Mouse (Mus musculus): ENCODE measurements around the gene Clic1.

- TF ChIP-seq CTCF (IDR thresholded peaks at IDR 0.05; ENCODE audit: borderline replicate concordance, insufficient read depth, low read length) = no peak
- no peak for TF ChIP-seq POLR2A (IDR thresholded peaks at IDR 0.05; ENCODE audit: low read depth, low read length)
These were observed 46.5 kb upstream of the Clic1 start for GRCm38 (mm10) chr17:35003022-35003838.
